Comparison of ENCODE assay signal across 8 mouse cellular contexts in the genomic region with DNA sequence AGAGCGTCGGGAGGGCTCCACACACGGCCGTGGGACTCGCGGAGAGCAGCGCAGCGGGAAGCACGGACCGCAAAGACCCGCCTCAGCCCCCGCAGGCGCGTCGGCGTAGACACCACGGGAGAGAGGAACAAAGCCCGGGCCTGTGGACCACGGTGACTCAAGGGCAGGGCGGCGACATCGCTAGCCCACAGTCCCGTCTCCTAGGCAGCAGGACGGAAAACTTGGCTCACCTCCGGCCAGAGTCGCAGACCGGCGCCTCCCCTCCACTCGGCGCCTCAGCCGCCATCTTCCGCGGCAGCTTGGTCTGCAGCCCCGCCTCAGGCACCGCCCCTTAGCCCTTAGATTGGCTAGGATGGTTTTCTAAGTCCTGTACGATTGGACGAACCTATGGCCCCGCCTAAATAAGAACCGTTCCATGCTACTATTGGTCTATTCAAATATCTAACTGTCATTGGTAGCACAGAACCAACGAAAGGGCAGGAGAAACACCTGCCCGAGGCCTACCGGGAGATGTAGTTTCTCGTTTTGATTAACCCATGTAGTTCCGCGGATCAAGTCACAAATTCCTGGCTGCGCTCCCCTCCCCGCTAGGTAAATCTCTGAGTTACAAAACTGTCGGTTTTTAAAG. TPM values are rescaled to one million over a fixed set of nuclear protein-coding genes. Genes with fewer than 3 reads are reported as not detected.
DNase-seq lines count a peak whose midpoint lies in the region; ATAC-seq lines count a peak whose summit lies in the region.

A gene (minus strand): TSS at position 306 of the 628 bp plus-strand sequence.

- H3K9ac ChIP-seq in kidney, embryonic 15.5 days = peak within 1 kb of the TSS; percentile 87

- peak; percentile 89 to 93 for DNase-seq in B cell, adult 2 months
- peak; percentile 98 for DNase-seq in brain, adult 2 months (ENCODE audit: low read depth, low spot score)
- DNase-seq in heart, embryonic 10.5 days (ENCODE audit: low spot score) = peak; percentile 98
- DNase-seq in liver = peak; percentile 93
- peak; percentile 91 to 93 for DNase-seq in spleen, postnatal 4 days (ENCODE audit: low spot score in 2 of 2)

- H3K4me2 ChIP-seq in kidney, embryonic 15.5 days = peak within 1 kb of the TSS; percentile 76

- H3K9me3 ChIP-seq in heart, embryonic 10.5 days = peaks cover 6% of the 10 kb centered on the region; the same call in 1 of the 2 replicates
- H3K9me3 ChIP-seq in kidney, embryonic 15.5 days (replicated peaks) = peaks cover 7% of the 10 kb centered on the region

- peaks cover 17% of the 10 kb centered on the region for H3K4me1 ChIP-seq in heart, embryonic 10.5 days
- H3K4me1 ChIP-seq in kidney, embryonic 15.5 days = peaks cover 22% of the 10 kb centered on the region

- no peaks in the 10 kb centered on the region for H3K36me3 ChIP-seq in heart, embryonic 10.5 days
- H3K36me3 ChIP-seq in kidney, embryonic 15.5 days = no peaks in the 10 kb centered on the region

- H3K27ac ChIP-seq in heart, embryonic 10.5 days = peak within 1 kb of the TSS; percentile 90
- peak within 1 kb of the TSS; percentile 83 for H3K27ac ChIP-seq in kidney, embryonic 15.5 days

- peak; percentile 97 for ATAC-seq in erythroblast, adult 5-6 weeks (replicated peaks; ENCODE audit: low FRiP score, poor library complexity, severe bottlenecking)
- ATAC-seq in kidney, embryonic 15.5 days (replicated peaks; ENCODE audit: low FRiP score) = peak; percentile 100
- ATAC-seq in monocyte, adult 5-6 weeks (replicated peaks; ENCODE audit: insufficient number of reproducible peaks, low FRiP score, low TSS enrichment, poor library complexity, severe bottlenecking) = peak; percentile 96

- peak within 1 kb of the TSS; percentile 77 for H3K4me3 ChIP-seq in heart, embryonic 10.5 days
- H3K4me3 ChIP-seq in kidney, embryonic 15.5 days (replicated peaks) = peak within 1 kb of the TSS; percentile 88

- H3K27me3 ChIP-seq in heart, embryonic 10.5 days (ENCODE audit: insufficient read depth, poor library complexity, severe bottlenecking) = no peaks in the 10 kb centered on the region
- H3K27me3 ChIP-seq in kidney, embryonic 15.5 days = no peaks in the 10 kb centered on the region

- WGBS in heart, embryonic 10.5 days = under 1% methylated on average over 48 of the region's 48 CpGs
- under 1% methylated on average over 48 of the region's 48 CpGs for WGBS in kidney, embryonic 15.5 days

RNA-seq across cellular contexts. Expression of the gene that starts here (rescaled TPM):
- total RNA-seq in erythroblast, adult 5-6 weeks (2015; ENCODE audit: low replicate concordance) = 17.5 and 28.6 TPM in 2 replicates
- 28.1 and 28.3 TPM in 2 replicates for total RNA-seq in erythroblast, adult 5-6 weeks (2017; ENCODE audit: low replicate concordance)
- 23.6 and 29.5 TPM in 2 replicates for polyA plus RNA-seq in heart, embryonic 10.5 days (2016; fragmentation: Nextera tagmentation; extraction: Ambion mirVana)
- polyA plus RNA-seq in kidney, embryonic 15.5 days (2015; fragmentation: Nextera tagmentation; extraction: Ambion mirVana) = 29.7 and 29.9 TPM in 2 replicates
- total RNA-seq in monocyte, adult 5-6 weeks (2017) = 1.1 to 2.3 TPM (median 1.9 TPM) in 3 replicates

Comparison
In these comparisons a context has a peak if more than half of its experiments do, and no peak if none do; other contexts are left out.
1. Peak in every context shown above with its lines: DNase-seq, ATAC-seq, H3K4me3 ChIP-seq and H3K27ac ChIP-seq.